In genomic region chr3:9608441-9608905, GRCm38 (mm10) we compare ENCODE assay signal across 8 mouse cellular contexts. TPM values are rescaled to one million over a fixed set of nuclear protein-coding genes. Genes with fewer than 3 reads are reported as not detected.
DNase-seq lines count a peak whose midpoint lies in the region; ATAC-seq and TF ChIP-seq lines count a peak whose summit lies in the region.

No protein-coding gene starts in this region.

- H3K36me3 ChIP-seq in forebrain, embryonic 12.5 days (replicated peaks), result no peaks in the 10 kb centered on the region
- H3K36me3 ChIP-seq in hindbrain, embryonic 14.5 days (replicated peaks; ENCODE audit: control insufficient read depth, insufficient read depth), result no peaks in the 10 kb centered on the region
- H3K36me3 ChIP-seq in megakaryocyte, embryonic 14.5 days (replicated peaks; ENCODE audit: low read length), result no peaks in the 10 kb centered on the region

- intact Hi-C loops in left cerebral cortex, postnatal 25 days (cut with DNase I), result loop anchor here (5.0 kb wide), 2 partner anchors 111 to 206 kb away; no protein-coding TSS in a partner anchor

- H3K9ac ChIP-seq in forebrain, embryonic 12.5 days, result peak overlapping the region; percentile 93
- peak overlapping the region; percentile 97 for H3K9ac ChIP-seq in hindbrain, embryonic 14.5 days

- H3K27me3 ChIP-seq in cerebellum, adult 2 months (ENCODE audit: control insufficient read depth, insufficient read depth, low read length), result no peaks in the 10 kb centered on the region
- peaks cover 15% of the 10 kb centered on the region for H3K27me3 ChIP-seq in forebrain, embryonic 12.5 days
- H3K27me3 ChIP-seq in hindbrain, embryonic 14.5 days (ENCODE audit: control insufficient read depth, insufficient read depth, low read length), result no peaks in the 10 kb centered on the region
- H3K27me3 ChIP-seq in megakaryocyte, embryonic 14.5 days (replicated peaks), result peaks cover 59% of the 10 kb centered on the region

- H3K27ac ChIP-seq in cerebellum, adult 2 months (ENCODE audit: insufficient read depth, low read length), result no peak overlapping the region
- peak overlapping the region; percentile 96 for H3K27ac ChIP-seq in forebrain, embryonic 12.5 days
- H3K27ac ChIP-seq in hindbrain, embryonic 14.5 days, result peak overlapping the region; percentile 96

- 1% methylated on average over 16 of the region's 16 CpGs for WGBS in cerebellum, adult 2 months
- under 1% methylated on average over 16 of the region's 16 CpGs for WGBS in forebrain, embryonic 12.5 days
- WGBS in hindbrain, embryonic 14.5 days, result 0% methylated on average over 16 of the region's 16 CpGs

- H3K9me3 ChIP-seq in forebrain, embryonic 12.5 days, result no peaks in the 10 kb centered on the region
- no peaks in the 10 kb centered on the region for H3K9me3 ChIP-seq in hindbrain, embryonic 14.5 days (ENCODE audit: control insufficient read depth, low read length)
- no peaks in the 10 kb centered on the region for H3K9me3 ChIP-seq in megakaryocyte, embryonic 14.5 days

- TF ChIP-seq POLR2A in cerebellum, adult 2 months (IDR thresholded peaks at IDR 0.05; ENCODE audit: borderline replicate concordance, insufficient read depth, low read length), result no peak

- peak overlapping the region; percentile 85 for H3K4me2 ChIP-seq in forebrain, embryonic 12.5 days
- H3K4me2 ChIP-seq in hindbrain, embryonic 14.5 days (replicated peaks), result peak overlapping the region; percentile 84

- peak; percentile 21; the same call in 1 of the 2 replicates for ATAC-seq in forebrain, embryonic 12.5 days (ENCODE audit: low FRiP score)
- peak; percentile 21; the same call in 1 of the 2 replicates for ATAC-seq in hindbrain, embryonic 14.5 days (ENCODE audit: low FRiP score)

- no peak for DNase-seq in cerebellum, adult 2 months
- no peak for DNase-seq in cerebellum, adult 9-11 months
- peak; percentile 69 for DNase-seq in adrenal gland, adult 2 months
- peak; percentile 65 for DNase-seq in hindbrain, embryonic 14.5 days (ENCODE audit: low spot score)
- peak; percentile 42 to 49 for DNase-seq in left cerebral cortex, postnatal 25 days (ENCODE audit: low spot score in 2 of 2)
- peak; percentile 42 for DNase-seq in right cerebral cortex, postnatal 4 days

- peak overlapping the region; percentile 82 for H3K4me3 ChIP-seq in cerebellum, adult 2 months (replicated peaks; ENCODE audit: insufficient read depth, low read depth, low read length)
- peak overlapping the region; percentile 84 for H3K4me3 ChIP-seq in forebrain, embryonic 12.5 days (replicated peaks)
- H3K4me3 ChIP-seq in hindbrain, embryonic 14.5 days (replicated peaks; ENCODE audit: low read length), result peak overlapping the region; percentile 68
- peak overlapping the region; percentile 99 for H3K4me3 ChIP-seq in megakaryocyte, embryonic 14.5 days (replicated peaks)

- TF ChIP-seq CTCF in cerebellum, adult 2 months (IDR thresholded peaks at IDR 0.05; ENCODE audit: borderline replicate concordance, insufficient read depth, low read depth, low read length), result no peak

- peaks cover 4% of the 10 kb centered on the region; the same call in 1 of the 2 replicates for H3K4me1 ChIP-seq in cerebellum, adult 2 months (ENCODE audit: control insufficient read depth, insufficient read depth, low read length)
- peaks cover 23% of the 10 kb centered on the region for H3K4me1 ChIP-seq in forebrain, embryonic 12.5 days
- peaks cover 28% of the 10 kb centered on the region for H3K4me1 ChIP-seq in hindbrain, embryonic 14.5 days (replicated peaks; ENCODE audit: control insufficient read depth, insufficient read depth, low read length)
- peaks cover 42% of the 10 kb centered on the region for H3K4me1 ChIP-seq in megakaryocyte, embryonic 14.5 days

RNA-seq across cellular contexts. Expression of gene Zfp704, which starts 1.4 kb away (rescaled TPM):
- polyA plus RNA-seq in cerebellum, adult 2 months (2012; rRNA removed), result 13.1 and 14.5 TPM in 2 replicates
- 10 to 100 TPM in 1 of 2 experiments, 1 to 10 TPM in 1; 9.7 to 12.5 TPM for total RNA-seq in adrenal gland, adult 2 months (2021)
- 2.4 and 3.3 TPM in 2 replicates for polyA plus RNA-seq in adrenal gland, adult 2 months (2012; rRNA removed)
- polyA plus RNA-seq in forebrain, embryonic 12.5 days (2016; fragmentation: Nextera tagmentation; extraction: Ambion mirVana), result 9.2 and 10.0 TPM in 2 replicates
- 14.7 and 15.7 TPM in 2 replicates for polyA plus RNA-seq in hindbrain, embryonic 14.5 days (2014; fragmentation: Nextera tagmentation; extraction: Ambion mirVana)
- total RNA-seq in left cerebral cortex, postnatal 25 days (2021), result 10 to 100 TPM; 28.4 to 31.7 TPM
- 5.9 and 21.5 TPM in 2 replicates for polyA plus RNA-seq in megakaryocyte, embryonic 14.5 days (2012; ENCODE audit: insufficient read depth, low replicate concordance)

Comparison
In these comparisons a context has a peak if more than half of its experiments do, and no peak if none do; other contexts are left out.
1. DNase-seq: peak in adrenal gland, adult 2 months (single experiment), hindbrain, embryonic 14.5 days (single experiment), left cerebral cortex, postnatal 25 days (2 of 2) and right cerebral cortex, postnatal 4 days (single experiment); none in cerebellum, adult 2 months (0 of 2) and cerebellum, adult 9-11 months (single experiment).
2. Peak in every context shown above with its lines, with median percentiles within 50 percentile points of each other: H3K4me3 ChIP-seq.